Mouse (Mus musculus) kidney, postnatal 4 days (tissue): ENCODE data around the gene Ddah1.
A peak's percentile ranks its signal among the peaks of the same experiment; 100 is the strongest.

Experiments
- DNase-seq, 2 experiments: peaks; one replicate each; pipeline ENCODE4 v3.0.0; 2021; ENCODE audit warnings: mixed read lengths in 2 of 2

The Ddah1 gene

DNA sequence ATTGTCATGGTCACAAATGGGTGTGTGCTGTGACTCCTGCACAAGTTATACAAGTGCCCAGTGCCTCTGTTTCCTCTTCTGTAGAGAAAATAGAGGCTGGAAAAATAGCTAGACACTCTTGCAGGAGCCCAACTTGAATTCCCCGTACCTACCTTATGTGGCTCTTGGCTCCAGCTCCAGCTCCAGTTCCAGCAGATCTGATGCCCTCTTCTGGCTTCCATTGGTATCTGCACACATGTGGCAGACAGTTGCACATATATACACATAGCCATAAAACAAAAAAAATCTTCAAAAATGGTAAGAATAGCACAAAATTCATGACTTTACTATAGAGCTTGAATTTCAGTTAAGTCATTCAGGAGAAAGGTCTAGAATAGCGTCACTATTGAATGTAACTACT, 62.5 kb downstream of the Ddah1 start:
- no peak for DNase-seq

GRCm38 (mm10) chr3:145822201-145822600, 63.7 kb downstream of the Ddah1 start:
- no peak for DNase-seq

DNA sequence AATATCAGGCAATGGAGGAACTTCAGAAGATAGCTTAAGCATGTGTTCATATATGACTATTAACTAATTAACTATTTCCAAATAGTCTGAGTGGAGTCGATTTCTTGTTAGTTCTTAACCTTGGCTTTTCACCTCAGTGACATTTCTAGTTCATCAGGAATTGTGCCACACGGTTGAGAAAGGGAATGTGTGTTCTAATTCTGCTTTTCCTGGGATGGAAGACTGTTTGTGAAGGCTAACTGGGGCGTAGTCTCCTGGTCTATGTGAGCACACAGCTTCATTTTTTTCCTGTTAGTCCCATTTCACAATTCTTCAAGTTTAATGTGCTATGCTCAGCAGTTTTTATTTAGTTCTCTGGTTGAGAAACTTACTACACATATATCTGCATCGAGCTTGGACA, 65.2 kb downstream of the Ddah1 start:
- no peak for DNase-seq

- peak in 1 of 2 experiments; percentile 47 for DNase-seq
Observed at GRCm38 (mm10) chr3:145825416-145826055, 67.1 kb downstream of the Ddah1 start.

GRCm38 (mm10) chr3:145827191-145828045, 68.9 kb downstream of the Ddah1 start:
- peak; percentile 78 to 84 for DNase-seq

GRCm38 (mm10) chr3:145828906-145829305, 70.4 kb downstream of the Ddah1 start:
- no peak for DNase-seq

GRCm38 (mm10) chr3:145833948-145834538, 75.6 kb downstream of the Ddah1 start:
- DNase-seq = peak in 1 of 2 experiments; percentile 49

- no peak for DNase-seq
Observed at GRCm38 (mm10) chr3:145838281-145838680, 79.8 kb downstream of the Ddah1 start.

GRCm38 (mm10) chr3:145841961-145842710, 83.7 kb downstream of the Ddah1 start:
- DNase-seq = no peak

GRCm38 (mm10) chr3:145843836-145844235, 85.4 kb downstream of the Ddah1 start:
- no peak for DNase-seq

- no peak for DNase-seq
Observed at GRCm38 (mm10) chr3:145844891-145845290, 86.4 kb downstream of the Ddah1 start.

- no peak for DNase-seq
Observed at GRCm38 (mm10) chr3:145846255-145846654, 87.8 kb downstream of the Ddah1 start.

DNA sequence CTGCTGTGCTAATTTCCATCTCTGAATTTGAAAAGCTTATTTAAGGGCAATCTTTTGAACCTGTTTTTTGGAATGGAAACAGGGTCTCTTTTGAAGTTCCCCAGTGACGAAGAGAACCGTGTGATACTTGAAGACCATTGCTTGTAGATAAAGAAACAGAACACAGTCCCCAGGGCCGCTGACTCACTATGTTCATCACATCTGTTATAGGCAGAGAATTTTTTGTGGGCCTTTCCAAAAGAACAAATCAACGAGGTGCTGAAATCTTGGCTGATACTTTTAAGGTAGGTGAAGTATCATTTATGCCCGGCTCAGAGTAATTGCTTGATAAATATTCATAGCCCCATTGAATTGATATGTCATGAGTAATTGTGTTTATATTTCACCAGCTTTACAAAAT, 93.6 kb downstream of the Ddah1 start:
- DNase-seq = no peak

DNA sequence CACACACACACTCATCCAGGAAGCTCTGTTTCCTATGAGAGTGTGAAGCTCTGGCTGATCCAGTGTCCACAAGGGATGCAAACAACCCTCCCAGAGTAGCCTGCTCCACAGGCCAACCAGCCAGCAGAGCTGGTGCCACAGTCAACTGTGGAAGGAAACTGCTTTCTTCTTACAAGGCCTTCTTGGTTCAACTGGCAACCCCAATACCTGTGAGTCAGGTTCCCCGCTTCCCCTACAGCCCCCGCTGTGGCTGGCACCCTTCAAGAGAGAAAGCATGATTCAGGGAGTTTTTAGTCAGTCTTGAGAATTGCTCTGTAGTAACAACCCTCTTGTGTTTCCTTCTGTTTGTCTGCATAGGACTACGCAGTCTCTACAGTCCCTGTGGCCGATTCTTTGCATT, 94.3 kb downstream of the Ddah1 start:
- DNase-seq = no peak

- no peak for DNase-seq
Observed at GRCm38 (mm10) chr3:145853713-145854112, 95.2 kb downstream of the Ddah1 start.

- DNase-seq = no peak
Observed at GRCm38 (mm10) chr3:145854427-145854826, 96.0 kb downstream of the Ddah1 start.

- DNase-seq = no peak
Observed at GRCm38 (mm10) chr3:145855299-145855698, 96.8 kb downstream of the Ddah1 start.

DNA sequence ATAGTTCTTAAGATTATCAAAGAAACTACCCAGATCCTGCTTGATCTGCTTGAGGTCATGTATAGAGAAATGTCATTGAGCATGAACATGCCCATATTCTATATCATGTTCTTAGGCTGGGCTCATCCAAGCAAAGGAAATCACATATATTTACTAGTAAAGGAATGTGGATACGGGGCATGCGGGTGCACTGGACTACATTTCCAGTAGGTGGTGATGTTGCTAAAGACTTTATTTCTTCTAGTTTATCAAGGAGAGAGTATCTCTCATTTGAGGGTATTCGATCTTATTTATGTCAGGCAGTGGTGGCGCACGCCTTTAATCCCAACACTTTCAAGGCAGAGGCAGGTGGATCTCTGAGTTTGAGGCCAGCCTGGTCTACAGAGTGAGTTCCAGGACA, 99.9 kb downstream of the Ddah1 start:
- DNase-seq = no peak

DNA sequence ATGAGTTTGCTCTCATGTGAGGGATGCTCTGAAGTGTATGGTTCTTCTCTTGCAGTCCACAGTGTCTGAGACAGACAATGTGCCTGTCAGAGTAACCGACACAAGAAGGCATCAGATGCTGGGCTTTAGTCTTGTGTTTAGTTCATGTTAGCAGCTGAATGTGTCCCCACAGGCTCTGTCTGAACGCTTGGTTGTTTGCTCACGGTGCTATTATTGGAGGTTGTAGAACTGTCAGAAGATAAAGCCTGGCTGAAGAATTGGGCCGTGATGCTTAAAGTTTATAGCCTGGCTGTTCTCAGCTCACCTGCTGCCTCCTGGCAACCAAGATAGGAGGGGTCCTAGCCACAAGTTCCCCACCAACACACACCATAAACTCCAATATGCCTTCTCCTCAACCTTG, 104.0 kb downstream of the Ddah1 start:
- DNase-seq = no peak

DNA sequence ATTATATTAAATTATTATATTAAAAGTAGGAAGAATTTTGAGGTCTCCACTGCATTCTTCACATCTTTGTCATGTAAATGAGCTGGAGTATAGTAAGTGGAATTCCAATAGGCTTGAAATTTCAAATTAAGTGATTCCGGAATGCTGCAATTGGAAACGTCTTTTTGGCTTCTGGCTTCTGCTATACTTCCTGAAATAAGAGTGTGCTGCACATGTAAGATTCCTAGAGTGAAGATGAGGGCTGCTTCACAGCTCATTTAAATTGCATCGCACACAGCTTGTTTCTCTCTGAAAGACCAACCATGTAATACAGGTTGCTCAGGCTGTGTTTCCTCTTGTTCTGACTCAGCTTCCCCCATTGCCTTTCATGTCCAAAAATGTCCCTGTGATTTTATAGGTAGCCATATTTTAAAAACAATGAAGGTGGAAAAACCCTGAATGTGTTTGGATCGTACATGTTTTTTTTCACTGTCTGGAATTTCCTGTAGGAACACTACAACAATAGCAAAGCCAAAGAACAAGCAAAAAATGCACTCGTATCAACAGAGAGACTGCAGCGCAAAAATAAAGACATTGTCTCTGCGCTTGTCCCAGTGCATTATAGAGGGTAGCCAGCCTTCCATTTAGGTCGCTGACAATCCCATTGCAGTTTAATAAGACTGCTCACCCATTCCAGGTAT, 105.7 kb downstream of the Ddah1 start:
- no peak for DNase-seq

DNA sequence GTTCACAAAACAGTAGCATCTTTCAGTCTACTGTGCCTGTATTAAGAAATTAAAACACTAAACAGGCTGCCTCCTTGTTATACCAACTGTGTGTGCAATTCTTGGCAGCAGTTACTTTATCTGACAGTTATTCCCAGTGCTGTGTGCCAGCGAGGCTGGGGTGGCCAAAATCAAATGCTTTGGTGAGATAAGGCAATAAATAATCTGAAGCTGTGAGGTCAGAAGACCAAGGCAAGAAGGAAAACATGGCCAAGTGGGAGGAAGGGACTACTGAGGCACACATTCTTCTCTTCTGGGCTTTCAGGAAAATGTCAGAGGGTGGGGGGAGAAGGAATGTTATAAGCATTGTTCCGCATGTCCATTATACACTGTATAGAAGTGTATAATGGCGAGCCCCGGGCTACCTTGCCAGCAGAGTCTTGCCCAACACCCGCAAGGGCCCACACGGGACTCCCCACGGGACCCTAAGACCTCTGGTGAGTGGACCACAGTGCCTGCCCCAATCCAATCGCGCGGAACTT, 106.3 kb downstream of the Ddah1 start:
- DNase-seq = peak in 1 of 2 experiments; percentile 22

- no peak for DNase-seq
Observed at GRCm38 (mm10) chr3:145872680-145873079, 114.2 kb downstream of the Ddah1 start.
